Mouse (Mus musculus): Measurements from ENCODE around the gene Col4a1.

The Col4a1 gene

GRCm38 (mm10) chr8:11233009-11233408 lies 79.6 kb downstream of the Col4a1 start:
- no peak for DNase-seq (ENCODE audit: low read depth, low spot score)

- no peak for DNase-seq (ENCODE audit: low read depth, low spot score)
Measured at GRCm38 (mm10) chr8:11230277-11230676, 82.3 kb downstream of the Col4a1 start.

DNA sequence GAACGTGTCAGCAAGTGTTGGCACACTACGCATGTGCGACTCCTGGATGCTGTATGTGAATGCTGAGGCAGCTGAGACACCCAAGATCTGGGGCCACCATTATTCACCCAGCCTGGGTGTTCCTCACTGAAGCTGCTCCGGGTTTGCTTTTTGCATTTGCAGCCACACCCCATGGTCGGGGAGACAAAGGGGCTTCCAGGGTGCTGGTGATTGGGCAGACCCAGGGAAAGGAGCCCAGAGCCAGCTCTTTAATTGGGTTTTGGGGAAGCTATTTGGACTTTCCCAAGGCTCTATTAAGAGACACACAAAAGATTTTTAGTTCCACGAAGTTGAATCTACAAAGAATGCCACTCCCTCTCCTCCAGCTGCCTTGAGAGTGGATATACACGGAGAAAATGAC lies 85.2 kb downstream of the Col4a1 start:
- DNase-seq (ENCODE audit: low read depth, low spot score) = no peak

GRCm38 (mm10) chr8:11225577-11226434 lies 86.8 kb downstream of the Col4a1 start:
- DNase-seq (ENCODE audit: low read depth, low spot score) = no peak

DNA sequence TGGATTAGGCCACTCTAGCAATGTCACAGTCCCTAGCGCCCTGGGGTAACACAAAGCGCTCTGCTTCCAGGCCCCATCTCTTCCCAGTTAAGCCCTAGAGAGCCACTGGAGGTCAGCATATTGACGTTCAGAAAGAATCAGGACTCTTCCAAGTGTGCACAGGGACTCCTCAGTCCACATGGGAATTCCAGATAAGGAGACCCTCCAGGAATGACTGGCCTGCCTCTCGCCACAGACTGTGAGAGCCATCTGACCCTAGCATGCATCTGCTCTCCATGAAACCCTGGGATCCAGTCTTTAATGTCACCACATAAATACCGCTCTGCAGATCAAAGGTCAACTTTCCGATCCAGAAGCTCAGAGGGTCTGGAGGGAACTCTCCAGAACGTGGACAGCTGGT lies 88.4 kb downstream of the Col4a1 start:
- DNase-seq (ENCODE audit: low read depth, low spot score) = no peak

DNA sequence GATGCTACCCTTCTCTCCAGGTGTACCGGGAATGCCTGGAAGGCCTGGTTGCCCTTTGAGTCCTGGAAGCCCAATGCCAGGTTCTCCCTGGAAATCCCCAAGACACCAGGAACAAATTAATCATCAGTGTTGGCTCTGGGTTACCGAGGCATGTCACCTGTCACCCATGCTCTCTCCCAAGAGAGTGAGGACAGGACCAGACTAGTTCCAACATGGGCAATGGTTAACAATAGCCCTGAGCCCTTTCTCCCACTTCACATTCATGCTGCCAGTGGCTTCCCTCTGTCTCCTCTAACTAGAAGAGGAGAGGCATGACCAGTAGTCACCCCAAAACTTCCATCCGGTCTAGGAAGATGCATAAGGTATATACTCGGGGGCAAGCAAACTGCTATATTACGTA lies 91.3 kb downstream of the Col4a1 start:
- DNase-seq (ENCODE audit: low read depth, low spot score) = no peak

GRCm38 (mm10) chr8:11219282-11219681 lies 93.3 kb downstream of the Col4a1 start:
- DNase-seq (ENCODE audit: low read depth, low spot score) = no peak

- peak; percentile 12 for DNase-seq (ENCODE audit: low read depth, low spot score)
Measured at GRCm38 (mm10) chr8:11215231-11215630, 97.4 kb downstream of the Col4a1 start.

DNA sequence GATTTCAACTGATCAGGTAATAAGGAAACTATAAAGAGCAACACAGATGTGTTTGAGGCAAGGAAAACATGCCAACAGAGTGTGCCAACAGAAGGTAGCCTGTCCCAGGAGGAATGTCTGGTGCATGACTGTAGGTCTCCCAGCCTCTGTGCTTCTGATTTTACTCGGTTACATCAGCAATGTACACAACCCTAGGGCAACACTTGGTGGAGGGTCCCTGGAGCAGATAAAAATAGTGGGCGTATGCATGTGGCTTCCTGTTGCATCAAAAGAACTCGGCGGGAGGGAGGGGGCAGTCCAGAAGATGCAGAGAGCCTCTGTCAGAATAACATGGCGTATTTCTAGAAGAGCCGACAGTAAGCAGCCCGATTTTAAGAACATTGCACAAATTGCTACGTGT lies 106.1 kb downstream of the Col4a1 start:
- DNase-seq (ENCODE audit: low read depth, low spot score) = no peak

DNA sequence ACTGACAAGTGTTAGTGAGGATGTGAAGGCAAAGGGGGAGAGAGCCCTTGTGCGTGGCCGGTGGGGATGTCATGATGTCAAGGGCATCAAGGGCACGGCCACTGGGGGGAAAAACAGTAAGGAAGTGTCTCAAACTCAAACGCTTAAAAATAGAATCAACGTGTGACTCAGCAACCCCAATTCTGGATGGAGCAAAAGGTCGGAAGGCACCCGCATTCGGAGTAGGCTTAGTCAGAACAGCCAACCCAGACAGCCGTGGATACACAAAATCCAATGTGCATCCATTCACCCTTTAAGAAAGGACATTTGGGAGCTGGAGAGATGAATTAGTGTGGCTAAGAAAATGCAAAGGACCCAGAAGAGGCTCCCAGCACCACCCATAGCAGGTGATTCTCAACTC lies 107.1 kb downstream of the Col4a1 start:
- no peak for DNase-seq (ENCODE audit: low read depth, low spot score)

DNA sequence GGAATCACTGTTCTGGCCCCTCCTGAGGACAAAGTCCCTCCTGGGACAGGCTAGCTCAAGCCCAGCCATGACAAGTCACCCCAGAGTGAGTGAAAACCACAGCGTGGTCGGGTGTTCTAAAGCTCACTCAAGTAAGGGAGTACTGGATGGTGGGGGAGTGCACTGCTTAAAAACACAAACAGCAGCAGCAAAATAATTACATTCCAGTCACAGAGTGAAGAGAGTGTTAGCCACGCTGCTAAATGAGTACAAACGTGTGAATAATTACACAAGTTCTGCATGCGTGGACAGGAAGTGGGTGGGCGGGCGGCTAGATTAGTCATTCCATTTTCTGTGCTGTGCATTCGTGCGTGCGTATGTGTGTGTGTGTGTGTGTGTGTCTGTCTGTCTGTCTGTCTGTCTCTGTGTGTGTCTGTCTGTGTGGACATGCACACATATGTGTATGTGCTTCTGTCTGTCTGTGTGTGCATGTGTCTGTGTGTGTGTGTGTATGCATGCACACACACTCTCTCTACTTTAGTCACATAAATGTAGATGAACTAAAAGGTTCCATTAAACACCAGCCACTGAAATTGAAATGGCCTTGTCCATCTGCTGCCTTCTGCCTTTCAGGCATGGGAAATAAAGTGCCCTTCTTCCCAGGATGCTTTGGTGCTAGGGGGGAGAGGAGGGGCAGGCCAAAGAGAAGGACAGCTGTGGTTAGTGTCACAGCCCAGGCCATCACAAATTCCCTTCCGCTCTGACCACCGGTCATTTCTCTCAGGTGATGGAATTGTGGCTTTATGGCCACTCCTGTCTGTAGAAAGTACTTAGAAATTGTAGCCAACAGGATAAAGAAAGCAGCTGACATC lies 109.1 kb downstream of the Col4a1 start:
- no peak for DNase-seq (ENCODE audit: low read depth, low spot score)

DNA sequence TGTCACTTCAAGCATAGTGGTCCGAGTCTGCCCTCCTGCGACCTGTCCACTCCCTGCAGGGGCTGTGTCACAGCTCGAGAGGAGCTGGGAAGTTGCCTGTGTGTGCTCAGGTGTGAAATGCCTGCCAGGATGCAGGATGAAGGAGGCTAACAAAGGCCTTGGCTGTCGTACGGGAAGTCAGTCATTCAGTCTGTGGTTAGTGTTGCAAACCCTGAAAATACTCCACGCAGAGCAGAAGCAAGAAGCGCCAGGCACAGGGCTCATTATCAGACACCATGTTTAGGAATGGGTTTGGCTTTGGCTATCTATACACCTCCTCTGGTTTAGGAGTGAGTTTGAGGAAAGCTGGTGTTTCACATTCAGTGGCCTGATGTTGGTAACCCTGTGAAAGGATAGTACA lies 114.0 kb downstream of the Col4a1 start:
- DNase-seq (ENCODE audit: low read depth, low spot score) = no peak

GRCm38 (mm10) chr8:11197988-11198387 lies 114.6 kb downstream of the Col4a1 start:
- DNase-seq (ENCODE audit: low read depth, low spot score) = no peak

- DNase-seq (ENCODE audit: low read depth, low spot score) = no peak
Measured at GRCm38 (mm10) chr8:11197261-11197660, 115.4 kb downstream of the Col4a1 start.

DNA sequence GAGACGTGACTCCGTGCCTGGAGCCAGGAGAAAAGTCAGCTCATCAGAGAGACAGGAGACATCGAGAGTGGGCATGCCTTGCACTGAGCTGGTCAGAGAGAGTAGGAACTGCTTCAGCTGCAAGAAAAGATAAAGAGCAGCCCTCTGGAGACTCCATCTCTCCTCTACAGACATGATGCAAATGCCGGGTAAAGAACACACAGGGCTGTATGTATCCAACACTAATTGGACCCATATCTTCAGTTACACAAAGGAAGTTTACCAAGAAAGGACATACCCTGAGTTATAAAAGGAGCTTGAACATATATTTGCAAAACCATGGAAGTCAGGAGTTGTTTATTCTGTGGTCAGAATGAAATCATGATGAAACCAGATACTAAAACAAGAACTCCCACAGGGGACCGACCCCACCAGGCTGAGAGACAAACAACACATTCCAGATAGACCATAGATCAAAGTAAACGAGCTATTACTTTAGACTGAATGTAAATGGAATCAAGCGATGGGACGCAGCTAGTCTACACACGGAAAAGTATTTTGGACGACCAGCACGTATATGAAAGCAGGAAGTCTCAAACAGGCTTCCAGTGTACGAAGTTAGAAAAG lies 119.8 kb downstream of the Col4a1 start:
- no peak for DNase-seq (ENCODE audit: low read depth, low spot score)

DNA sequence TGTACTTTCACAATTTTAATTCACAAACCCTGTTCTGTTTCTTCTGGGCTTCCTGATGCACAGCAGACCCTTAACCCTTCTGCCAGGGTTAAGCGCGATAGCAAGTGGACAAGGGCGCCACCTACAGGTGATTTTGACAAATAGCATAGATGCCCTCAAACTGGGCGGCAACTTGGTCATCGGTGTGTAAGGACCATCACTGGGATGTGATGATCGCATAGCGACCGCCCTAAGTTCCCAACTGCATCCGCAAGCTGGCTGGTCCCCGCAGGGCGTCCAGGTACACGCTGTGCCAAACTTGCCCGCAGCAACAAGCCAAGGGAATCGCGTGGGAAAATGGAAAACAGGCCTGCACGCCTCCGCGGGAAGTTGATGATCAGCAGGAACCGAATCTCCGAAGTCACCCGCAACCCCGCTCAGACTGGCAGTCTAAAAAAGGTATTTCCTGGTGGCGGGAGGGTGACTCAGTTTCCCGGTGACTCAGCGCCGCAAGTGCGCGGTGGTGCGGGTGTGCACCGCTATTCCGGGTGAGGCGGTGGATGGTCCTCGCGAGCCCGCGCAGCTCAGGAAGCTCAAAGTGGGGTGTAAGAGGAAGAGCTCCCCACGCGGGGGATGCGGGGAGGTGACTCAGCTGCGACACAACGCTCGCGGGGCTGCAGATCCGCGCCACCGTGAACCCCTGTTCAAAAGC lies 124.9 kb downstream of the Col4a1 start:
- peak; percentile 8 for DNase-seq (ENCODE audit: low read depth, low spot score)

DNA sequence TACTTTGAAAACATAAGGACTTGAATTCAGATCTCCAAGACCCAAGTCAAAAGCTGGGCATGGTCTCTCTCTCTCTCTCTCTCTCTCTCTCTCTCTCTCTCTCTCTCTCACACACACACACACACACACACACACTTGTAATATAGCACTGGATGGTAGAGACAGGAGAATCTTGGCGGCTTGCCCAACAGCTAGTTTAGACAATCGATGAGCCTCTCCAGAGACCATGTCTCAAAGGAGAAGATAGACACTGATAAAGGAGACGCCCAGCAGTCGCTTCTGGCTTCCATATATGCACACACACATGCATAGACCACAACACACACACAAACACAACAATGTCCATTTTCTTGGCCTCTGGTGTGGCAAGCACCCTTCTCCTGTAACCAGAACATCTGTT lies 126.2 kb downstream of the Col4a1 start:
- no peak for DNase-seq (ENCODE audit: low read depth, low spot score)

- no peak for DNase-seq (ENCODE audit: low read depth, low spot score)
Measured at GRCm38 (mm10) chr8:11185672-11186071, 127.0 kb downstream of the Col4a1 start.

GRCm38 (mm10) chr8:11183611-11184031 lies 129.0 kb downstream of the Col4a1 start:
- DNase-seq (ENCODE audit: low read depth, low spot score) = no peak

DNA sequence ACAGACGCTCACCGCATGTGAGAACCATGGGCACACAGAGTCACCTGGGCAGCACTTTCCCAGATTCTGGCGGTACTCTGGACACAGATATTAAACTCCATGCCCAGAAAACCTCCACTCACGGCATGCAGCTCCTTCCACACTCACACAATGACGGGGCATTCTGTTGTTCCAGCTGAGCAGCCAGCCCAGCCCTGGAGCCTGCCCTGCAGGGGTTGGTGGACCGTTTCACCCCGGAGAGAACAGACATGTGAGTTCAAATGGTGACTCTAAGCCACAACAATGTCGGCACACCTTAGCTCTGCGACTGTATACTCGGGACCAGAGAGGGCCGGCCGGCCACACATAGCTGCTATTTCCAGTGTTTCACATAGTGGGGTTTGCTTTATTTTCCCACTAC lies 130.0 kb downstream of the Col4a1 start:
- DNase-seq (ENCODE audit: low read depth, low spot score) = no peak

DNA sequence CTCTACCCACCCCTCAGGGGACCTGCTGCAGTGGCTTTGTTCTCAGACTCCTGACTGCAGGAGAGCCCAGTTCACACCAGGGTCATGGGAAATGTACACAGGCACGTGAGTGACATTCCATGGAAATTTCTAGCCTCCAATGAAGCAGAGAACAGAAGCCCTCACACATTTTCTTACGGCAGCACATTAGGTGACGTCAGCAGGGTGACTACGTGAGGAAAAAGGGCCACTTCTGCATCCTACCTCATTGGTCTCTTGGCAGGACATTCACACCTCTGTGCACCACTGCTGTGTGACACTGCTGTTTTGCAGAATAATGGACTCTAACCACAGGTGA lies 130.5 kb downstream of the Col4a1 start:
- DNase-seq (ENCODE audit: low read depth, low spot score) = no peak
